Mouse (Mus musculus) lung, adult 2 months (tissue): Measurements from ENCODE around the gene B430306N03Rik. TPM values are rescaled to one million over a fixed set of nuclear protein-coding genes. Genes with fewer than 3 reads are reported as not detected.
"Not testable (repeated sequence)": the region's sequence is repeated elsewhere in the genome, so short reads cannot be mapped to it uniquely, and the experiment has no call there.

ENCODE experiments used
- DNase-seq: peaks from one replicate; pipeline ENCODE4 v3.0.0; 2022
- H3K4me1 ChIP-seq: fragments of 200-500 bp; 2 replicates; pipeline ENCODE4 v1.6.1; 2011; ENCODE audit warnings: low read length; ENCODE audit not compliant: control insufficient read depth, insufficient read depth
- H3K4me3 ChIP-seq: fragments of 200-500 bp; replicated peaks from 2 replicates; pipeline ENCODE3; 2011; ENCODE audit warnings: low read depth, mild to moderate bottlenecking, control low read depth, low read length; ENCODE audit errors: extremely low read depth
- CTCF ChIP-seq: fragments of 200-500 bp; IDR thresholded peaks from 2 replicates; pipeline ENCODE4 v1.5.1; 2011; ENCODE audit warnings: mild to moderate bottlenecking, low read length, control low read depth; ENCODE audit not compliant: insufficient read depth
- POLR2A ChIP-seq: fragments of 200-500 bp; IDR thresholded peaks from 2 replicates; pipeline ENCODE4 v1.6.1; 2011; ENCODE audit warnings: low read depth, mild to moderate bottlenecking, control low read depth, low read length, borderline replicate concordance; ENCODE audit errors: extremely low read depth
- whole genome bisulfite sequencing: fragments of 180-500 bp; shearing (Covaris S2); methylation state at CpG from one replicate; pipeline ENCODE4 v1.1.7; 2018; 5-methylcytosine and 5-hydroxymethylcytosine counted together
- polyA plus RNA-seq: library from polyadenylated mRNA; depleted of rRNA; stranded (reverse); fragments of >200 nt; gene quantifications from 2 replicates; pipeline ENCODE4 v1.2.3, GENCODE M21; 2012; rRNA removed

The B430306N03Rik gene
- polyA plus RNA-seq, result 1.0 and 1.8 TPM in 2 replicates

DNA sequence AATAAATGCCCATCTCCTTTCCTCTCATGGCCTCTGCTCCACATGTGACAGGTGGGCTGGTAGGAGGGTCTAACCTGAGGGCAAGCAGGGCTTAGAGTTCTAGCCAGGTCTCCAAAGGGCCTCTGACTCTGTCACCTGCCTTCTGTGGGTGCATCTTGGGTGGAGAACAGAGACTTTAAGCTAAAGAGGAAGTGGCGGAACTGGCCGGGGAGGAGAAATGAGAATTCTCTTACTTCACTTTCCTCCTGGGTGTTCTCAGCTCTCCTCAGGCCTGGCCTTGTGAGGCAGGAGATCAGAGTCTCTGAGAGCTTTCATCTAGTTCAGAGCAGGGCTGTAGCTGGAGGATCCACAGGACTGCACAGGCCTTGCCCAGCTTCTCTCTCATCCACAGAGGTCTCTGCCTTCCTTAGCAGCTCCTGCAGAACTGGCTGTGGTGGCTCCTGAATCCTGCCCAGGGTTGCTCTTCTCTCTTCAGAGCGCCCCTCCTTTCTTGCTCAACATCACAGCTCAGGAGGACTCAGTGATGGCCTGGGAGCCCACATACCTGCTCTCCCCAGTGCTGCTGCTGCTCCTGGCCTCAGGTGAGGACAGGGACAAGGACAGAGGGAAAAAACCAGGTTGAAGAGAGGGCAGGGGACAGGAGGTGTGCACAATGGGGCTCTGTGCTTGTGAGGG is at the start of gene B430306N03Rik:
TSS of gene B430306N03Rik (plus strand) at position 237 of the 675 bp plus-strand sequence.
- DNase-seq, H3K4me1 ChIP-seq, H3K4me3 ChIP-seq: not testable (repeated sequence)
- WGBS, result 59% methylated on average over 3 of the region's 3 CpGs

DNA sequence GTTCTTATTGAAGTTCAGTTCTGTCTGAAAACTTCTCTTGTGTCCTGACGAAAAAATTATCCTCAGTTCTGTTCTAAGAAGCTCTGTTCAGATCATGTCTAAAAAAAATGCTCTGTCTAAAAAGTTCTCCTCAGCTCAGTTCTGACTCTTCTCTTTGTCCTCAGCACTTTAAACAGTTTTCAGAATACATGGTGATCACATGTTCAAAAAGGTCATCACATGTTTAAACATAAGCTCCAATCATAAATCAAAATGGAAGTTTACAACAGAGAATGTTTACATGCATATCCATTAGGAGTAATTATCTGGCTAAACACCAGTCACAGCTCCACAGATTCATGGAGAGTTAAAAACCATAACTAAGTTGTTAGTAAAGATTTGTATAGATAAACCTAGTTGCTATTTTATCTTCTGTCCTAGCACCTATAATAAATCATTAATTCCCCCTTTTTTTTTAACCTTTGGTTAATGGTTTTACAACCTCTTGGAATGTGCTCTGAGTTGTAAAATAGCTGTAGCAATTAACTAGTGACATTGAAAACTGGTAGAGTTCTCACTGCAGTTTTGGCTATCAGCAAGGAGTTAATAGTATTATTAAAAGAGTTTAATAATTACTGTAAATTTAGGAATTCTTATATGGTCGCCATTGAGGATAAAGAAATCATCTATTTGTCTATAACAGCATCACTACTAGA is 49.2 kb upstream of the B430306N03Rik start:
- DNase-seq, result no peak
- 43% methylated on average over 2 of the region's 2 CpGs for WGBS

DNA sequence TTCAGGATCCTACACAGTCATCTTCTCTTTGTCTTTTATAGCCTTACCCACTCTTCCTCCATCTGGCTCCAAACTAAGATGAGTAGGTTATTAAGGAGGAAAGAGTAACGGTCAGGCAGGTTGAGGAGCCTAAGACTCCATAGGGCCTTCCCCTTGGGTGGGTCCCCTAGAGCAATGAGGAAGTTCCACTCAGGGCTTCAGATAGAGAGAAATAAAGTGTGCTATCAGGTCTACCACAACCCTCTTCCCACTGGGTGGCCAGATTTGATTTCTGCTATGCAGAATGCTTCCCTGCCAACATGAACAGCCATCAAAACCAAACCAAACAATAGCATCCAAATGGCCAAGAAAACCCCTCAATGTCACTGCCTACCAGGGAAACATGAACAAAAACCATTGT is 48.4 kb upstream of the B430306N03Rik start:
- no peak overlapping the region for H3K4me3 ChIP-seq
- no peaks in the 10 kb centered on the region for H3K4me1 ChIP-seq
- DNase-seq, result no peak
- WGBS, result 79% methylated on average over 1 of the region's 1 CpGs
- TF ChIP-seq POLR2A (no peak), CTCF (no peak)

More for the DNA sequence above, 49.2 kb upstream of the B430306N03Rik start:
- Histone ChIP-seq H3K4me1 (no peaks in the 10 kb centered on the region), H3K4me3 (no peak overlapping the region)
- TF ChIP-seq CTCF (no peak), POLR2A (no peak)

DNA sequence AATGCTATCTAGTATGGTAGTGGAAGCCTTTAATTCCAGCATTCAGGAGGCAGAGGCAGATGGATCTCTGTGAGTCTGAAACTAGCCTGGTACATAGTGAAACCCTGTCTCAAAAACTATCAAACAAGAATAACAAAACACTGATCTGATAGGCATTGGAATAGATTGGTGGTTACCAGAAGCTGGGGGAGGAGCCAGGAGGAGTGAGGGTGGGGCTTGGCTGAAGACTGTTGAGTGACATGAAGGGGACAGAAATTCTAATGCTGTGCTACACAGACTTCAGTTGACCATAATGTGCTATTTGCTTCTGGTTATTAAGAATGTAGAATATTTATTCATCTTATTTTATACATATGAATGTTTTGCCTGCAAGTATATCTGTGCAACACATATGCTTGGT is 47.7 kb upstream of the B430306N03Rik start:
- Histone ChIP-seq H3K4me1 (no peaks in the 10 kb centered on the region), H3K4me3 (no peak overlapping the region)
- DNase-seq, result no peak
- TF ChIP-seq CTCF, result no peak
- TF ChIP-seq POLR2A, result no peak

DNA sequence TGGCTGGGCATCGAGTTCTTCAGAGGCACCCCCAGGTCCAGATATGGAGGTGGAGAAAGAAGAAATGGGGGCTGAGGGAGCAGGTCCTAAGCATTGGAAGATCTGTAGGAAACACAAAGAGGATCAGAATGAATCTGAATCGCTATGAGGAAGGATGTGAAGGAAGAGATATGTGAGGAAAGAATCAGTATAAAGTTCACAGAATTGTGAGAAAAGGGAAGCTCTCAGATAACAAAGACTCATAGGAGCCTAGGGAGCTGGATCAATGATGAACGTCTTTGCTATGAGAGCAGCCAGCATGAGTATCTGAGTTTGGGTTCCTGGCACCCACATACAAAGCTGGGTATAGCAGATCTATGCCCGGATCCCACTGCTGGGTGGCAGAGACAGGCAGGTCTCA is 46.1 kb upstream of the B430306N03Rik start:
- WGBS, result 65% methylated on average over 4 of the region's 4 CpGs
- no peak for DNase-seq
- TF ChIP-seq CTCF (no peak), POLR2A (no peak)
- no peak overlapping the region for H3K4me3 ChIP-seq
- H3K4me1 ChIP-seq, result no peaks in the 10 kb centered on the region

DNA sequence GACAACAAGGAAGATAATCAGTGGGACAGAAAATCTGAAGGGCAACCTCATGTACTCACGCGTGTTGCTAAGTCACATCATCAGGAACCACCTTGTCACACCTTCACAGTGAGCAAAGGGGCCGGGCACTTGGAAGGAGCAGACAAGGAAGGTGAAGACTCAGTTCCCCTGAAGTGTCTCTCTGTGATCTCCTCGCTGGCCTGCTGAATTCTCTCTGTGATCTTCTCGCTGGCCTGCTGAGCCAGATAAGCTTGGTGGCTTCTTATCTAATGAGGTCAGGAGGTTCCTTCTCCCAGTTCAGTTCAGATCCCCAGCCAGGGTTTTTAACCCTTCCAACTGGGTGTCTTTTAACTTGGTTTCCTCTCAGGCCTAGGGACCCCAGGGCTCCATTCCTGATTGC is 43.8 kb upstream of the B430306N03Rik start:
- no peak for DNase-seq
- no peaks in the 10 kb centered on the region for H3K4me1 ChIP-seq
- TF ChIP-seq CTCF, result no peak
- no peak for TF ChIP-seq POLR2A
- H3K4me3 ChIP-seq, result no peak overlapping the region
- 51% methylated on average over 5 of the region's 5 CpGs for WGBS

DNA sequence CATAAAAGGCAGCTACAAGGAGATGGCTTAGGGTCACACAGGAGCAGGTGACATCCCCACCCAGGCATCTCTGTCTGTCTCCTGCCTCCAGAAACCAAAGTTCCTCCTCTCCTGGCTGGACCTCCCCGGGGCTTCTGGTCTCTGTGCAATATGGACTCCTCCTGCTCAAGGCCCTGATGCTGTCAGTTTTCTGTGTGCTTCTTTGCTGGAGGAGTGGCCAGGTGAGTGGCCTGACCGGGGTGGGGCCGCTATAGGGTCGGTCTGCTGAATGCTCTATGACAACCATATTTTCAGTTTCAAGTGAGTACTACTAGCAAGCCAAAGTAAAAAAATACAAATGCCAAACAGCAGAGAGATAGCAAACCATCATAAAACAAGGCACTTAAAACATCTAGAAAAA is 43.3 kb upstream of the B430306N03Rik start:
- H3K4me3 ChIP-seq, result no peak overlapping the region
- no peak for DNase-seq
- TF ChIP-seq CTCF (no peak), POLR2A (no peak)
- 86% methylated on average over 4 of the region's 4 CpGs for WGBS
- no peaks in the 10 kb centered on the region for H3K4me1 ChIP-seq

DNA sequence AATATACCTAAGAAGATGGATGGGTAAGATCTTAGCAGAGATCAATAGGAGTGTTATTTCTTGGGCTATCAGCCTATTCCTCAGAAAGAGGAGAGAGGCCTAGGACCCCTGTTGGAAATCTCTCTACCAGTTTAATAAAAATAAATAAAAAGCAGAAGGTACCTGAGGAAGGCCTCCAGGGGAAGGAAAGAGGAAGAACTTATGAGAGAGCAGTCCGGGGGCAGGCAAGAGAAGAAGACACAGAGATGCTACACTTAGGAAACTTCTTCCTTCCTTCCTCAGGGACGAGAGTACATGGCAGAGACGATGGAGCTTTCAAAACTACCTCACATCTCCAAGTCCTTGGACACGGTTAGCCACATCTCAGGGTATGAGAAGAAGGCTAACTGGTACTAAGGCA is 41.8 kb upstream of the B430306N03Rik start:
- Histone ChIP-seq H3K4me1 (no peaks in the 10 kb centered on the region), H3K4me3 (no peak overlapping the region)
- DNase-seq, result no peak
- TF ChIP-seq CTCF, result no peak
- TF ChIP-seq POLR2A, result no peak
- WGBS, result 63% methylated on average over 4 of the region's 4 CpGs

DNA sequence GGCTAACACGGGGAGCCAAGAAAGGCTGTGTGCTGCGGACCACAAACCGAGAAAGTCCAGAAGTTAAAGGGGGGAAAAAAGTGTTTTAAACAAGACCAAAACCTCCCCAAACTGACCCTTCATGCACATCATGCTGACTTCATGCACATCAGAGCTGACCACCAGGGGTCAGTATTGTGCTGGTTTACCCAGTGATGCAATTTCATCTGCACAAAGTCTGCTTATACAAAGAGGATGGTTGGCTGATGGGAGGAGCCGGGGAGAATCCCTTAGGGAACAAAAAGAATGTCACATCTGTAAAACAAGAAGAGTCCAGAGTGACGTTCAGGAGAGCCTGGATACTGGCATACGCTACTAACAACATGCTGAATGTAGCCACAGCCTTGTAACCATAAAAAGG is 41.1 kb upstream of the B430306N03Rik start:
- Histone ChIP-seq H3K4me3 (no peak overlapping the region), H3K4me1 (no peaks in the 10 kb centered on the region)
- 29% methylated on average over 6 of the region's 6 CpGs for WGBS
- TF ChIP-seq POLR2A (no peak), CTCF (peak; percentile 63)
- DNase-seq, result peak; percentile 64

DNA sequence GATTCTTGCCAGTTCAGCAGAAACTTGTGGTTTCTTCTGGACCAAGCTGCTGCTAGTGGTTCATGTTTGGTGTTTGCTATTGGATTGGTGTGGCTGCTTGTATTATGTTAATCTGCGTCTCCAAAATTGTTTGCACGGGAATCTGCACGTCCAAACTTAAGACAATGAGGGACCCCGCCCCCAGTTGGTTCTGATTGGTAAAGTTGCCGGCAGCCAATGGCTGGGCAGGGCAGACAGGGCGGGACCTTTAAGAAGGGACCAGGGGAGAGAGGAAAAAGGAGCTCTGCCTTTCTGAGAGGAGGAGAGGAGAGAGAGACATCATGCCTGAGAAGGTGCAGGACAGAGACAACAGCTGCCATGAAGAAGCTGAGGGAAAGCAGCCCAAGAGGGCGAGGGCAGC is 40.2 kb upstream of the B430306N03Rik start:
- TF ChIP-seq CTCF (no peak), POLR2A (no peak)
- Histone ChIP-seq H3K4me1 (no peaks in the 10 kb centered on the region), H3K4me3 (no peak overlapping the region)
- no peak for DNase-seq
- 53% methylated on average over 7 of the region's 7 CpGs for WGBS
